Mouse (Mus musculus): Measurements from ENCODE around the gene Vmn1r1. TPM values are rescaled to one million over a fixed set of nuclear protein-coding genes. Genes with fewer than 3 reads are reported as not detected.

The Vmn1r1 gene
- polyA plus RNA-seq, 1 experiment from 2014 or later, result not detected

- peak overlapping the region; percentile 59 for H3K27ac ChIP-seq
- peak overlapping the region; percentile 83 for H3K9ac ChIP-seq
- peak overlapping the region; percentile 89 for H3K4me3 ChIP-seq
- H3K4me1 ChIP-seq, result peaks cover 12% of the 10 kb centered on the region
- H3K4me2 ChIP-seq, result peak overlapping the region; percentile 70
- peaks cover 12% of the 10 kb centered on the region for H3K36me3 ChIP-seq (ENCODE audit: poor library complexity, severe bottlenecking)
- H3K9me3 ChIP-seq (replicated peaks), result no peaks in the 10 kb centered on the region
- WGBS, result under 1% methylated on average over 33 of the region's 33 CpGs
- H3K27me3 ChIP-seq, result peaks cover 6% of the 10 kb centered on the region; the same call in 1 of the 2 replicates
- ATAC-seq, result peak; percentile 96
These were observed 39.3 kb downstream of the Vmn1r1 start for GRCm38 (mm10) chr1:182124924-182125368.

GRCm38 (mm10) chr1:182124506-182124905 is 39.8 kb downstream of the Vmn1r1 start, which contains the start of gene Srp9:
Srp9 (plus strand) TSS chr1:182124737.
- peaks cover 12% of the 10 kb centered on the region for H3K4me1 ChIP-seq
- peaks cover 8% of the 10 kb centered on the region; the same call in 1 of the 2 replicates for H3K36me3 ChIP-seq (ENCODE audit: poor library complexity, severe bottlenecking)
- H3K9ac ChIP-seq, result peak within 1 kb of the TSS; percentile 83
- under 1% methylated on average over 30 of the region's 37 CpGs for WGBS
- H3K4me2 ChIP-seq, result peak within 1 kb of the TSS; percentile 70
- H3K27ac ChIP-seq, result peak within 1 kb of the TSS; percentile 59
- H3K9me3 ChIP-seq (replicated peaks), result no peaks in the 10 kb centered on the region
- peaks cover 6% of the 10 kb centered on the region; the same call in 1 of the 2 replicates for H3K27me3 ChIP-seq
- ATAC-seq, result peak; percentile 99
- H3K4me3 ChIP-seq, result peak within 1 kb of the TSS; percentile 89

GRCm38 (mm10) chr1:182122413-182122812 is 41.9 kb downstream of the Vmn1r1 start:
- 86% methylated on average over 4 of the region's 4 CpGs for WGBS
- Histone ChIP-seq H3K9me3 (replicated peaks) (no peaks in the 10 kb centered on the region), H3K9ac (no peak overlapping the region), H3K27ac (no peak overlapping the region), H3K4me3 (no peak overlapping the region), H3K4me2 (no peak overlapping the region), H3K27me3 (peaks cover 6% of the 10 kb centered on the region; the same call in 1 of the 2 replicates), H3K4me1 (peaks cover 11% of the 10 kb centered on the region), H3K36me3 (ENCODE audit: poor library complexity, severe bottlenecking) (no peaks in the 10 kb centered on the region)
- no peak for ATAC-seq

- Histone ChIP-seq H3K27ac (no peak overlapping the region), H3K4me3 (no peak overlapping the region), H3K9me3 (replicated peaks) (no peaks in the 10 kb centered on the region), H3K4me2 (no peak overlapping the region), H3K9ac (no peak overlapping the region), H3K27me3 (peaks cover 3% of the 10 kb centered on the region; the same call in 1 of the 2 replicates), H3K4me1 (peaks cover 29% of the 10 kb centered on the region), H3K36me3 (ENCODE audit: poor library complexity, severe bottlenecking) (no peaks in the 10 kb centered on the region)
- 52% methylated on average over 7 of the region's 7 CpGs for WGBS
- ATAC-seq, result no peak
These were observed 48.5 kb downstream of the Vmn1r1 start for GRCm38 (mm10) chr1:182115651-182116408.

GRCm38 (mm10) chr1:182115197-182115596 is 49.1 kb downstream of the Vmn1r1 start:
- H3K4me2 ChIP-seq, result no peak overlapping the region
- peaks cover 33% of the 10 kb centered on the region for H3K4me1 ChIP-seq
- 25% methylated on average over 5 of the region's 5 CpGs for whole genome bisulfite sequencing
- H3K27me3 ChIP-seq, result peaks cover 3% of the 10 kb centered on the region; the same call in 1 of the 2 replicates
- no peak for ATAC-seq
- H3K36me3 ChIP-seq (ENCODE audit: poor library complexity, severe bottlenecking), result no peaks in the 10 kb centered on the region
- no peak overlapping the region for H3K27ac ChIP-seq
- H3K9me3 ChIP-seq (replicated peaks), result no peaks in the 10 kb centered on the region
- no peak overlapping the region for H3K9ac ChIP-seq
- H3K4me3 ChIP-seq, result no peak overlapping the region

GRCm38 (mm10) chr1:182113587-182114500 is 50.4 kb downstream of the Vmn1r1 start:
- Histone ChIP-seq H3K4me2 (peak overlapping the region; percentile 7; the same call in 1 of the 2 replicates), H3K4me3 (no peak overlapping the region), H3K9ac (no peak overlapping the region), H3K9me3 (replicated peaks) (no peaks in the 10 kb centered on the region), H3K27ac (no peak overlapping the region), H3K36me3 (ENCODE audit: poor library complexity, severe bottlenecking) (no peaks in the 10 kb centered on the region), H3K4me1 (peaks cover 33% of the 10 kb centered on the region), H3K27me3 (peaks cover 3% of the 10 kb centered on the region; the same call in 1 of the 2 replicates)
- 22% methylated on average over 19 of the region's 19 CpGs for WGBS
- peak; percentile 49; the same call in 1 of the 2 replicates for ATAC-seq

- Histone ChIP-seq H3K9ac (no peak overlapping the region), H3K27ac (no peak overlapping the region), H3K4me1 (peaks cover 33% of the 10 kb centered on the region), H3K9me3 (replicated peaks) (no peaks in the 10 kb centered on the region), H3K4me2 (no peak overlapping the region), H3K4me3 (no peak overlapping the region), H3K27me3 (peaks cover 3% of the 10 kb centered on the region; the same call in 1 of the 2 replicates), H3K36me3 (ENCODE audit: poor library complexity, severe bottlenecking) (no peaks in the 10 kb centered on the region)
- no peak for ATAC-seq
- WGBS, result 89% methylated on average over 11 of the region's 11 CpGs
These were observed 51.2 kb downstream of the Vmn1r1 start for GRCm38 (mm10) chr1:182113131-182113530.

GRCm38 (mm10) chr1:182112385-182112784 is 51.9 kb downstream of the Vmn1r1 start:
- 92% methylated on average over 15 of the region's 15 CpGs for WGBS
- Histone ChIP-seq H3K9me3 (replicated peaks) (no peaks in the 10 kb centered on the region), H3K4me1 (peaks cover 33% of the 10 kb centered on the region), H3K4me3 (no peak overlapping the region), H3K27ac (no peak overlapping the region), H3K36me3 (ENCODE audit: poor library complexity, severe bottlenecking) (no peaks in the 10 kb centered on the region), H3K4me2 (no peak overlapping the region), H3K9ac (no peak overlapping the region), H3K27me3 (peaks cover 3% of the 10 kb centered on the region; the same call in 1 of the 2 replicates)
- ATAC-seq, result no peak

- 63% methylated on average over 14 of the region's 14 CpGs for WGBS
- peaks cover 3% of the 10 kb centered on the region; the same call in 1 of the 2 replicates for H3K27me3 ChIP-seq
- ATAC-seq, result peak; percentile 39; the same call in 1 of the 2 replicates
- no peak overlapping the region for H3K4me3 ChIP-seq
- H3K9ac ChIP-seq, result no peak overlapping the region
- no peak overlapping the region for H3K4me2 ChIP-seq
- peaks cover 33% of the 10 kb centered on the region for H3K4me1 ChIP-seq
- H3K9me3 ChIP-seq (replicated peaks), result no peaks in the 10 kb centered on the region
- no peaks in the 10 kb centered on the region for H3K36me3 ChIP-seq (ENCODE audit: poor library complexity, severe bottlenecking)
- no peak overlapping the region for H3K27ac ChIP-seq
These were observed 52.6 kb downstream of the Vmn1r1 start for GRCm38 (mm10) chr1:182111386-182112317.

- H3K4me2 ChIP-seq, result no peak overlapping the region
- H3K27ac ChIP-seq, result no peak overlapping the region
- H3K4me3 ChIP-seq, result no peak overlapping the region
- WGBS, result 72% methylated on average over 15 of the region's 15 CpGs
- H3K9me3 ChIP-seq (replicated peaks), result no peaks in the 10 kb centered on the region
- peaks cover 3% of the 10 kb centered on the region; the same call in 1 of the 2 replicates for H3K27me3 ChIP-seq
- H3K36me3 ChIP-seq (ENCODE audit: poor library complexity, severe bottlenecking), result no peaks in the 10 kb centered on the region
- no peak overlapping the region for H3K9ac ChIP-seq
- H3K4me1 ChIP-seq, result peaks cover 33% of the 10 kb centered on the region
- ATAC-seq, result no peak
These were observed 53.4 kb downstream of the Vmn1r1 start for GRCm38 (mm10) chr1:182110708-182111385.
